Mouse (Mus musculus): ENCODE data around the gene Sars2.

Gene Sars2

GRCm38 (mm10) chr7:28727649-28728340 lies 14.0 kb upstream of the Sars2 start:
- DNase-seq, result no peak

GRCm38 (mm10) chr7:28732341-28733142 lies 9.2 kb upstream of the Sars2 start:
- peak; percentile 64 for DNase-seq

- no peak for DNase-seq
Measured at GRCm38 (mm10) chr7:28733211-28733610, 8.6 kb upstream of the Sars2 start.

- DNase-seq, result no peak
Measured at GRCm38 (mm10) chr7:28735701-28736100, 6.1 kb upstream of the Sars2 start.

- DNase-seq, result no peak
Measured at GRCm38 (mm10) chr7:28739829-28740228, 2.0 kb upstream of the Sars2 start.

GRCm38 (mm10) chr7:28740949-28741348 lies 843 bp upstream of the Sars2 start:
- no peak for DNase-seq

- no peak for DNase-seq
Measured at GRCm38 (mm10) chr7:28741368-28741708, 454 bp upstream of the Sars2 start.

GRCm38 (mm10) chr7:28749935-28750334 lies 8.1 kb downstream of the Sars2 start:
- no peak for DNase-seq

GRCm38 (mm10) chr7:28756079-28756478 lies 14.3 kb downstream of the Sars2 start, which contains the start of gene Ccer2:
Gene Ccer2, plus strand, starts transcription at chr7:28756174.
- DNase-seq, result no peak

GRCm38 (mm10) chr7:28758623-28759022 lies 16.8 kb downstream of the Sars2 start:
- no peak for DNase-seq

GRCm38 (mm10) chr7:28761907-28762306 lies 20.1 kb downstream of the Sars2 start:
- no peak for DNase-seq

GRCm38 (mm10) chr7:28765211-28765610 lies 23.4 kb downstream of the Sars2 start:
- DNase-seq, result no peak

GRCm38 (mm10) chr7:28766173-28766879 lies 24.5 kb downstream of the Sars2 start, which contains the start of gene Sirt2:
Gene Sirt2, plus strand, starts transcription at chr7:28766735.
- DNase-seq, result peak; percentile 97

- no peak for DNase-seq
Measured at GRCm38 (mm10) chr7:28766910-28767309, 25.1 kb downstream of the Sars2 start.

- DNase-seq, result no peak
Measured at GRCm38 (mm10) chr7:28767462-28767965, 25.7 kb downstream of the Sars2 start, which contains the start of gene Nfkbib. Gene Nfkbib, minus strand, starts transcription at chr7:28767512.

GRCm38 (mm10) chr7:28769414-28769958 lies 27.7 kb downstream of the Sars2 start:
- no peak for DNase-seq

GRCm38 (mm10) chr7:28770309-28770708 lies 28.5 kb downstream of the Sars2 start:
- DNase-seq, result no peak

- DNase-seq, result no peak
Measured at GRCm38 (mm10) chr7:28771867-28772266, 30.1 kb downstream of the Sars2 start.

GRCm38 (mm10) chr7:28773163-28773562 lies 31.4 kb downstream of the Sars2 start:
- no peak for DNase-seq

GRCm38 (mm10) chr7:28774164-28774563 lies 32.4 kb downstream of the Sars2 start:
- DNase-seq, result no peak

GRCm38 (mm10) chr7:28775129-28775528 lies 33.3 kb downstream of the Sars2 start:
- DNase-seq, result no peak

- no peak for DNase-seq
Measured at GRCm38 (mm10) chr7:28778825-28779224, 37.0 kb downstream of the Sars2 start.

- DNase-seq, result peak; percentile 86
Measured at GRCm38 (mm10) chr7:28780067-28780658, 38.4 kb downstream of the Sars2 start.
